Mouse (Mus musculus) C2C12 (cell line): ENCODE measurements at regions not wholly inside any gene's neighbourhood (a gene's known extent, or its start where the extent isn't known, plus 50 kb on each side); places are given as distances from the start of the nearest gene placed in this dataset.

ENCODE experiments used
- CTCF ChIP-seq: IDR thresholded peaks from one replicate; pipeline ENCODE4 v1.5.1; 2011; ENCODE audit not compliant: control insufficient read depth, insufficient read depth, insufficient read length
- USF1 ChIP-seq: IDR thresholded peaks from one replicate; pipeline ENCODE4 v1.6.1; 2011; ENCODE audit warnings: low read depth, mild to moderate bottlenecking, control low read depth, moderate library complexity

DNA sequence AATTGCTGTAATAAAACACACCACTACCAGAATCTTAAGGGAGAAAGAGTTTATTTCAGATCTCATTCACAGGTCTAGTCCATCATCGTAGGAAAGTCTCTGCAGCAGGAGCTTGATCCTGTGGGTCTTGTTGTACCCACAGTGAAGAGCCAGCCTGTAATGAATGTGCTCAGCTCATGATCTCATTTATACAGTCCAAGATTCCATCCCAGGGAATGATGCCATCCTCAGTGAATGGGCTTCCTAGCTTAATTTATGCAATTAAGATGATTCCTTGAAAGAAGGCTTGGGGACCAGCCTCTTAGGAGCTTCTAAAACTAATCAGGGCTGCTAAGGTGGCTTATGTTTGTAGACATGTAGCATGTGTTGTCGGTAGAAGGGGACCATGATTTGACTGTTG is 89.3 kb upstream of the Prmt6 start:
- TF ChIP-seq USF1 (no peak), CTCF (no peak)
